Mouse (Mus musculus) heart, postnatal 0 days (tissue): ENCODE data around the gene Nfix.

ENCODE experiments used
- CTCF ChIP-seq: IDR thresholded peaks from 2 replicates; pipeline ENCODE4 v1.5.1; 2016; ENCODE audit warnings: antibody characterized with exemption, control low read depth, low read depth
- EP300 ChIP-seq: IDR thresholded peaks from 2 replicates; pipeline ENCODE4 v1.6.1; 2016; ENCODE audit warnings: antibody characterized with exemption, low read depth

DNA sequence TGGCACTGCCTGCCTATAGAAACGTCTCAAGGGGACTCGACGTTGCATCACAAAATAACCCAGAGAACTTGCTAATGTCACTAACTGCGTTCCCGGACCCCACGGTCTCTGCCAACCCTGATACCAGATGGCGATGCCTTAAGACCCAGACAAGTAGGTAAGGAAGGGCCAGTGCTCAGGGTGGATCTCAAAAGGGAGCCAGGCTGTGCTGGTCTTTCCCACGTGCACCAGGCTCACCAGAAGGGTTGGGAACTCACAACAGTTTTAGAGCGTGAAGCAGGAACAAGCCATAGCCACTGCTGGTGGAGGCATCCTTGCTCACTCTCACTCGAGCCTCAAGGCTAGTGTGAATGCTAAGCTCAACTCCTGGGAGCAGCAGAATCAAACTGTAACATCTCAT, 32.9 kb downstream of the Nfix start:
- TF ChIP-seq CTCF, result no peak
- TF ChIP-seq EP300, result no peak
